Mouse (Mus musculus): ENCODE measurements around the gene 4930595D18Rik.

The 4930595D18Rik gene

DNA sequence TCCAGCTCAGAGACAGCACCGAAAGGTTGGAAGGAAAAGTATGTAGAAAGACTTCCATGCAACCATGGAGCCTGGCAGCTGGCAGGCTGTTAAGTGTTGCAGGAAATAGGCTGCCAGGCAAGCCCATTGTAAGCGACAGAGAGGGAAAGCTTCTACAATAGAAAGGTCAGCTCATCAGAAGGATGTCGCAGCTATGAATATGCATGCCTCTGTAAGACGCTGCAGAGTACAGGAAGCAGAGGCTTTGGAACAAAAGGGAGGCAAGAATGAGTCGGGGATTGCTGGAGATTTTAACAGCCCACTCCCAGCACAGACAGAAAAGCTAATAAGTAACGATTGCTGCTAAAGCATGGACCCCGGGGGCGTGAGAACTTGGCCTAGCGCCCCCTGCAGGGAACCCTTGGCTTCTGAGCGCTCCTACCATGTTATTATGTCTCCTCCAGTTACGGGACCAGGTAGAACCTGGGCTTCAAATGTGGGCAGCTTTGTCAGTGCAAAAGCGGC lies 41.2 kb downstream of the 4930595D18Rik start:
- peak; percentile 61 for DNase-seq (ENCODE audit: extremely low spot score, low spot score)

GRCm38 (mm10) chr12:111137079-111137478 lies 47.2 kb downstream of the 4930595D18Rik start:
- DNase-seq (ENCODE audit: extremely low spot score, low spot score), result no peak

DNA sequence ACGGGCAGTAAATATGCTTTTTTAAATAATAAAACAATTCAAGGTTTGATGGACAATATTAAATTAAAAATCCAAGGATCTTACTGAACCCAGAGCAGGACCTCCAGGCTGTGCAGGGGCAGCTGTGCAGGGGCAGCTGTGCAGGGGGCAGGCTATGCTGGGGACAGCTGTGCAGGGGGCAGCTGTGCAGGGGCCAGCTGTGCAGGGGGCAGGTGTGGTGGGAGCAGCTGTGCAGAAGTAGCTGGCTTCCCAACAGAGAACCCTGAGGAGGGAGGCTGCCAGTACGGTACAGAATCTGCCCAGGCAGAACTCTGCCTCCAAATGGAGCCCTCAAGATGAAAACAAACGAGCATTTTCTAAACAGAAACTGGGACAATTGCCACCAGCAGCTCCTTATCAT lies 48.3 kb downstream of the 4930595D18Rik start:
- no peak for DNase-seq (ENCODE audit: extremely low spot score, low spot score)

DNA sequence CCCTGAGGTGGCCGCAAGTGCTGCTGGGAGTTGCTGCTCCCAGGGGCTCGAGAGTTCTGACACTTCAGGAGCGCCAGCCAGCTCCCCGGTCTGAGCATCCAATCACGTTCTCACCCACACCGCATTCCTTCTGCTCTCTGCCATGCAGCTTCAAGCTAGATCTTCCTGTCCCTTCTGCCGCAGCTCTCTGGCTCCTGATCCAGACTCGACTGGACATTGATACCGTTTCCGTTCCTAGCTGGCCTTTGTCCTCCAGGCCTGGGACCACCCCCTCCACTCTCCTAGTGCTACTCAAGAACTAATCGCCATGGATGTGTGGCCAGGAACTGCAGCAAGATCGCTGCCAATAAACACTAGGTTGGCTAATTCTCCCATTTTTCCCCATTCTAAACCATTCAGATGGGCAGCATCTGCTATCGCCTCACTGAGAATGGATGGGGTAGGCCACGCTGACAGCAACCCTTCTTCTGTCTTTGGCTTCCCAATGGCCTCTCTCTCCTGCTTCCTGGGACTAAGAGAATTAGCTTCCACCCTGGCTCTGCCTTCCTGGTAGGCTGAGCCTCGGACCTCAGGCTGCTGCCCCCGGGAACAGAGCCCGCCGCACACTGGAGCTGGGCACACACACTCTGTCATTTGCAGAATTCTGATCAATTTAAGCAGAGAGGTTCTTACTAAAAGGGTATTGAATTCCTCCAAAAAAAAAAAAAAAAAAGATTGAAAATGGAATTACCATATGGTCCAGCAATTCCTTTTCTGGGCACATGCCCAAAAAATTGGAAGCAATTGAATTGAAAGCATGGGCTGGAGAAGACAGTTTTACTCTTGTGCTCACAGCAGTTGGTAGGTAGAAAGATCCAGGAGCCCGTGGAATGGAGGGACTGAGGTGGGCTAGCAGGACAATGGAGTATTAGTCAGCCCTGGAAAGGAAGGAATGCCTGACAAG lies 49.2 kb downstream of the 4930595D18Rik start:
- no peak for DNase-seq (ENCODE audit: extremely low spot score, low spot score)

DNA sequence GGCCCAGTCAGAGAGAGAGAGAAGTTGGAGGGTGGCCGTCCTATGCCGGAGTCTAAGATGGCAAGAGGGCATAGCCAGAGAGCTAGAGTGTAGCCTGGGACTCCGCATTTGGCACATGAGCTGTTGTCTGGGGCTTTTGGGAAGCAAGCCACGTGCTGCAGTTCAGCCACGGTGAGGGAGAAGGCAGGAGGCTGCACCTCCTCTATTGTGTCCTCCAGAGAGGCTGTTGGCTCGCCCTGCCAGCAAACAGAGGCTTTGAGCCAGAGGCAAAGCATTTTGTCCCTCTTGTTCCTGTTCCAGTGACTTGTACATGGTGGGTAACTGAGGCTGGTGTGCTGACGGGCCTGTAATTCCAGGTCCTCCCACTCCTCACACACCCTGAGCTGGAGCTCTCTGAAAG lies 50.1 kb downstream of the 4930595D18Rik start:
- DNase-seq (ENCODE audit: extremely low spot score, low spot score), result no peak

DNA sequence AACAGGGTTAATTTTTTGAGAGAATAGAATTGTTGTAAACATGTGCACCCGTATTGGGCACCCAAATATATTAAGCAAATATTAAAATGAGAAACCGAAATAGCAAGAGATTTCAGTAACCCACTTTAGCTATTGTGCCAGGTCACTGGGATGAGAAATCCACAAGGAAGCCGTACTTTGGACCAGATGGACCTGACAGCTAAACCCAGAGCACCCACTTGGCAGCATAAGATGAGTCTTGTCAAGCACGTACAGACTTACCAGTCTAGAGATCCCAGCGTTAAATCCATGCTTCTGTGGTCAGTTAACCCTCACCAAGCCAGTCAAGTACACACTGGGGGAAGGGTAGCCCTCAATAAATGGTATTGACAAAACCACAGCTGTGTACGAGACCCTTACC lies 58.6 kb downstream of the 4930595D18Rik start:
- DNase-seq (ENCODE audit: extremely low spot score, low spot score), result no peak

DNA sequence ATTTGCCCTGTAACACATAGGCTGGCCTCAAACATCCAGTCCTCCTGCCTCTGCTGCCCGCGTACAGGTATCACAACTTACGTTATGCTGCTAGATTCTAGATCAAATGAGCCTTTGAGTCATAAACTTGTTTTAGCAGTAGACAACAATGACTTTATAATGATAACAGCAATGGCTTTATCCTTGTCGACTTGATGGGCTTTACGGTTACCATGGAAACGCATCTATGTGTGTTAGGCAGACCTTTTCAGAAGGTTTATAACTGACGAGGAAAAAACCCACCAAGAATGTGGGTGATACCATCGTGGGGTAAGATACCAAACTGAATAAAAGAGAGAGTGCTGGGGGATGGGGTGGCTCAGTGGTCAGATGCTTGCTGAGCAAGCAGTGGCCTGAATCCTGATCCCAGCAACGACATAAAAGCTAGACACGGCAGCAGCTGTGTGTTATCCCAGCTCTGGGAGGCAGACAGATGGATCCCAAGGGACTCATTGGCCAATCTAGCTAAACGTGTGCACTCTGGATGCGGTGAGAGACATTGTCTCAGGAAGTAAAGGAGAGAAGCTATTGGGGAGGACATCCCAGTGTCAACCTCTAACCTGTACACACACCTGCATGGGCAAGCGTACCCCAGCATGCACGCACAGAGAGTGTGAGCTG lies 59.6 kb downstream of the 4930595D18Rik start:
- DNase-seq (ENCODE audit: extremely low spot score, low spot score), result no peak

DNA sequence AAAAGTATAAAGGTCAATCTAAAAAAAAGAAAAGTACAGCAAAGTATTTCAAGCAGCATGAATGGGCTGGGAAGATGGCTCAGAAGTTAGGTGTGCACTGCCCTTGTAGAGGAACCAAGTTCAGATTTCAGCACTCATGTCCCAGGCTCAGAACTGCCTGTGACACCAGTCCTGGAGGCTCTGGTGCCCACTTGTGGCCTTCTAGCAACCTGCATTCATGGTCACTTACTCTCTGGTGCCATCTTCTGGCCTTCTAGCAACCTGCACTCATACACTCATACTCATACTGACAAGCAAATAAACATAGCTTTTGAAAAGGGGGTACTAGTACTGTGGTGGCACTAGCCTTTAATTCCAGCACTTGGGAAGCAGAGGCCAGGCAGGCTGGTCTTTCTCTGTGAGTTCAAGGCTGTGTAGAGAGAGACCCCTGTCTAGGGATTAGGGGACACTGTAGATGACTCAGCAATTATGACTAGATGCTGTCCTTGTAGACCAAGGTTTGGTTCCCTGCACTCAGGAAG lies 61.9 kb downstream of the 4930595D18Rik start:
- no peak for DNase-seq (ENCODE audit: extremely low spot score, low spot score)

GRCm38 (mm10) chr12:111120976-111121645 lies 63.2 kb downstream of the 4930595D18Rik start:
- DNase-seq (ENCODE audit: extremely low spot score, low spot score), result no peak

GRCm38 (mm10) chr12:111119506-111120085 lies 64.7 kb downstream of the 4930595D18Rik start:
- no peak for DNase-seq (ENCODE audit: extremely low spot score, low spot score)

GRCm38 (mm10) chr12:111114593-111114992 lies 69.7 kb downstream of the 4930595D18Rik start:
- DNase-seq (ENCODE audit: extremely low spot score, low spot score), result no peak

DNA sequence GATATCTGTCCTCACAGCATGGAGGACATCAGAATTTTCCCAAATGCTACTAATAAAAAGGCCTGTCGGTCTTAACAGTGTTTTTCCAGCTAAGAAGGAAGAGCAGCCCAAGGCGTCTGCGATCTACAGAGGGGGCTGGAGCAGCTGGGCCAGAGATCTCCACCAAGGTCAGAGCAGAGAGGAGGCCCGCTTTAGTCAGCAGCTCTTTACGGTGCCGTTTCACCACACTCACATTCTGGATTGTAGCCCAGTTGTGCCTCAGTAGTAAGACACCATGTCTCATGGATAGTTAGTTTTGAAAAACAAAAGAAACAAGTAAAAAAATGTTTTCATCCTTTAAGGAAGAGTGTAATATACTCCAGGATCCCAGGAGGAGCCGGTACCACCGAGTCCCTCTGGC lies 73.1 kb downstream of the 4930595D18Rik start:
- DNase-seq (ENCODE audit: extremely low spot score, low spot score), result no peak

Data from neural tube, embryonic 10.5 days (tissue).